Mouse (Mus musculus) spleen, postnatal 4 days (tissue): Measurements from ENCODE around the gene Idua.

Source experiments
- DNase-seq, 2 experiments: peaks; one replicate each; pipeline ENCODE4 v3.0.0; 2022; ENCODE audit warnings: low spot score in 2 of 2

Gene Idua

DNA sequence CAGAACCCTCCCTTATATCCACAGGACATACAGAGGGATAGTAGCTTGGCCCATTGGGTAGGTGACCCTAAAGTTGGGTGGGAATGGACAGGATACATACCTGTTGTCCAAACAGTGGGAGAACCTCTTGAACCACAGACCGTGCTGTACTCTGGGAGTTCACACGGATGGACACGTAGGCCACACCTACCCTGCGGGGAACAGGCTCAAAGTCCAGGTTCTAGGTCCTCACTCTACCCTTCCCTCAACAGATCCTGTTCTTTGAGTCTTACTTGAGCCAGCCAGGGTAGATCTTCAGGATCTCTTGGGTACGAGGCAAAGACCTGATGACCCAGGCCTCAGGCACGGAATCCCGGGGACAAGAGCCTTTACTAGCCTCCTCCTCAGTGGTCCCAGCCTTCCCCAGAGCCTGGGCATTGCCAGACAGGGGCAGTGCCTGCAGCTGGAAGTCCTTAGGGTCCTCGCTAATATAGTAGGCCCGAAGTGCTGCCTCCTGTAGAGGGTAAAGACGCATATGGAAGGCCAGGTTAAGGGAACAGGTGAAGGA is 5.6 kb upstream of the Idua start:
- DNase-seq, result peak in 1 of 2 experiments; percentile 57

DNA sequence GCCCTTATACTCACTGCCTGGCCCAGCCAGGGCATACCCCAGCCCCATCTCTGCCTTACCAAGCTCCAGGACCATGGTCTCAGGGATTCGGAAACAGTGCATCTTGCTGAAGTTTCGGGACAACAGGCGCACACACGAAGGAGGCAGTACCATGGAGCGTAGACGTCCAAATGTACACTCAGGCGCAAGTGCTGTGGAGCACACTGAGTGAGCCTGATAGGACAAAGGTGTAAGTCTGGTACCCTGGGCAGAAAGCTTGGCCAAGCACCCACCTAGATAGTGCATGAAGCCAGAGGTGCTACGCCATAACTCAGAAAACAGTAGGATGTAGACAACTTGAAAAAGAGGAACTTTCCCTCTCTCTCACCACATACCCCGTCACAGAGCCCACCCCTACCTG is 4.8 kb upstream of the Idua start:
- no peak for DNase-seq

DNA sequence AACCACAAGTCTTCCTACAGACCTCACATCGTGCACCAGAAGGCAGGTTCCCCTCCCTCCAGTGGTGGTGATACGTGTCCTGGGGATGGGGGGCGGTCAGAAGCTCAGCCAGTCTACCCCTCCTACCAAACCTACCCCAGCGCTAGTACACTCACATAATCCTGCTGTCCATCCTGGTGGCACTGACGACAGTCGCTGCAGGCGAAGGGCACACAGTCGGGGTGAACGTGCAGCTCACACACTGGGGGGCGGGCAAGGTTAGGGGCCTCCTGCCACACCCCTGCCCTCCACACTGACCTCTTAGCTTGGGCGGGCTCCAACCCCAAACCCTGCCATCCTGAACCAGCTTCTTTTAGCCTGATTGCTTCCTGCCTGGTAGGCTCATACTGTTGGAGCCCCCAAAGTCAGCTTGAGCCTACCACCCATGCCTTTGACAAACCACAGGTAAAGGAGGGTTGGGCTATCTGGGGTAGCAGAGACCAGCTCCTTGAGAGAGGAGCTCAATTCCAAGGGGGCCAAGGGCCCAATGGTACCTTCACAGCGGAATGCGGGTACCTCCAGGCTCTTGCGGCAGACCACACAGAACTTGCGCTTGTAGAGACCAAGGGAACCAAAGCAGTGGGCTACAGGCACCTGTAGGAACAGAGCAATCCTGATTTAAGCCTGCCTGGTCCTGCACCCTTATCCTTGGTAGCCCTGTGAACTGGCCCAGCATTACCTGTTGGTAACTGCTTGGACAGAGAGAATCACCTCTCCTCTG is 4.1 kb upstream of the Idua start:
- peak in 1 of 2 experiments; percentile 59 for DNase-seq

DNA sequence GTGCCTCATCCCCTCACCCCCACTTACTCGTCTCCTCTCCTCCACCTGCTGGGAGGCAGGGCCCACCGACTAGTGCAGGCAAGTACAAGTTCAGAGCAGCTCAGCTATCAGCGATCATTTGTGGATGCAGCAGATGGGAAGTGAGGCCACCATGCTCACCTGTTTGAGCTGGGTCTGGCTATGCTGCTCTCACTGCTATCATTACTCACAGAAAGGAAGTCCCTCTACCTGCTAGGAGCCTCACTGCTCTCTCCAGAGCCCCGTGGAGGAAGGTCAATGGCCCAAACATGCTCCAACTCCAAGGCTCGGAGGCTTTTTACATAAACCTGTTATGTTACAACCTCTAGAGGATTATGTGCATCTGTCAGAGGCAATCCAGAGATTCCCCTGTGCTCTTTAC is 2.7 kb upstream of the Idua start:
- DNase-seq, result no peak

GRCm38 (mm10) chr5:108658611-108659010 is 1.5 kb upstream of the Idua start:
- DNase-seq, result no peak

- DNase-seq, result peak; percentile 92 to 95
Observed at GRCm38 (mm10) chr5:108660632-108661268, 619 bp downstream of the Idua start.

- DNase-seq, result no peak
Observed at GRCm38 (mm10) chr5:108662772-108663171, 2.6 kb downstream of the Idua start.

DNA sequence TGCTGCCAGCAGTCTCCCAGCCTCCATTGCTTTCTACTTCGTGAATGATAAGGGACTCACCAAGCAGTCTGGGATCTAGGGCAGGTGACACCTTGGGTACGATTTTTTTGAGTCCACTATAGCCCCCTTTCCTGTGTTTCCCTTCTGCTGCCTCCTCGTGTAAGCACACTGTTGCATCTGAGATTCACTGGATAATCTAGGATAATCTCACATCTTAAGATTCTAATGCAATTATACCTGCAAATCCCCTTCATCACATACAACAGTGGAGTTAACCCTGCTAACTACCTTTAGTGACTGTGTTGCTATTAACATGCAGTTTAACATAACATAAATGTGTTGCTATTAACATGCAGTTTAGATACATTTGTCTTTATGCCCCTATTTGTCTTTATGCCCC is 4.9 kb downstream of the Idua start:
- no peak for DNase-seq

DNA sequence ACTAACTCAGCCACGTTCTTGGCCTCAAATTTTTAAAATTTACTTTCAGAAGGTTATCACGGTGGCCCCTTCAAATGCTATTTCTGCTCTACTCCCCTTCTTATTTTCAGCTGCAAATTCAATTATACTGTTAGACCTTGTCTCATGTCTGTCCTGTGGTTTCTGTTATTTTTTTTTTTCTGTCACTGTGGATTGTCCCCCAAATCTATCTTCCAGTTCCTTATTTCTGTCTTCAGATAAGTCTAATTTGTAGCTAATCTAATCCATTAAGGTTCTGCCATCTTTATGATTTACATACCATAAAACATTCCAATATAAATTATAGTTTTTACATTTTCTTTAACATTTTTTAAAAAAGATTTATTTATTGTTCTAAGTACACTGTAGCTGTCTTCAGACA is 7.2 kb downstream of the Idua start:
- no peak for DNase-seq

GRCm38 (mm10) chr5:108668387-108668932 is 8.3 kb downstream of the Idua start:
- no peak for DNase-seq

DNA sequence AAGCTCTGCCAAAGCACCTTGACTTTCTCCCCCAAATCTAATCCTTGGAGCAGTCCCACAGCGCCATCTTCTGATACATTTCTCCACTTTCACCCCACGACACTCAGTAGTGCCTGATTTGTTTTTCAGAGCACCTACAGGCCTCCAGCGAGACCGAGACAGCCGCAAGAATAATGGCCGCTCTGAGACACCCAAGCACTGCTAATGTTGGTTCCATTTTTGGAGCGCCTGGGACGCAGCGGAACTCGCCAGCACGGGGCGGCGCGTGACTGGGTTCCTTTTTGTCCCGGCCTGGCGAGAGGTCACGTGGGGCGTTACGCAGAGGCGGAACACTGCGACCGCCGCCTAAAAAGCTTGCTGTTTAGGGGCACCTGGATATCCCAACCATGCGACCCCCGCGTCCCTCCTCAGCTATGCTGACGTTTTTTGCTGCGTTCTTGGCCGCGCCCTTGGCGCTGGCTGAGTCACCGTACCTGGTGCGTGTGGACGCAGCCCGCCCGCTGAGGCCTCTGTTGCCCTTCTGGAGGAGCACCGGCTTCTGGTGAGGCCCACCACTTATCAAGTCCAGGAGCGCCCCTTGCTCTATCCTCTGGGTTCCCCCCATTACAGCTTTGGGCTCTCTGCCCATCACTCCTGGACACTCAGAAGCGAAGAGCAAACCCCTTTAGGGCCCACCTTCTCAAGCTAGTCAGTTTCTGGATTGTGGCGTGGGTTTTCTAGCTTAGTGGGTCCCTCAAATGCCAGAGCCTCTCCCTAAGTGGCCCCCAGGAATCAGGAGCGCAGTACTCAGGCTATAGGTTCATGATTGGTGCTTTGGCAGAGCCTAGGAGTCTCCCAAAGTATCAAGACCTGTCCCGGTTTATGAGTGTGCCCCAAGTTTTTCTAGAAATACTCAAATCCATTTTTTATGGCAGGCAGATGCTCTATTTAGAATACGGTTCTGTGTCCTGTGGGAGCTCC is 9.1 kb downstream of the Idua start, which contains the start of gene Dgkq:
Gene Dgkq, minus strand, starts transcription at position 696 of the 960 bp plus-strand sequence.
- peak; percentile 81 to 91 for DNase-seq

DNA sequence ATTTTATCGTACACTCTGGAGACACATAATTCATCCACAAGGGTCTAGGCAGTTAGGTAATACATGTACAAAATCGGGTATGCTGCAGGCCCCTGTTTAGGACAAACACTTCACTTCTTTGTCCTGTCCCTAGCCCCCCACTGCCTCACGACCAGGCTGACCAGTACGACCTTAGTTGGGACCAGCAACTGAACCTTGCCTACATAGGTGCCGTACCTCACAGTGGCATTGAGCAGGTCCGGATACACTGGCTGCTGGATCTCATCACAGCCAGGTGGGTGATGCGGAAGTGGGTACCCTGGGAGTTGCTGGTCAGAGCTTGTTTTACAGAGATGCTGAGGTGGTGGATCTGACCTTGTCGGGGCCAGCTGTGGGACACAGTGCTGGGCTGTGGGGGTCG is 9.9 kb downstream of the Idua start:
- DNase-seq, result no peak

- peak; percentile 68 to 83 for DNase-seq
Observed at GRCm38 (mm10) chr5:108670785-108671184, 10.7 kb downstream of the Idua start.

DNA sequence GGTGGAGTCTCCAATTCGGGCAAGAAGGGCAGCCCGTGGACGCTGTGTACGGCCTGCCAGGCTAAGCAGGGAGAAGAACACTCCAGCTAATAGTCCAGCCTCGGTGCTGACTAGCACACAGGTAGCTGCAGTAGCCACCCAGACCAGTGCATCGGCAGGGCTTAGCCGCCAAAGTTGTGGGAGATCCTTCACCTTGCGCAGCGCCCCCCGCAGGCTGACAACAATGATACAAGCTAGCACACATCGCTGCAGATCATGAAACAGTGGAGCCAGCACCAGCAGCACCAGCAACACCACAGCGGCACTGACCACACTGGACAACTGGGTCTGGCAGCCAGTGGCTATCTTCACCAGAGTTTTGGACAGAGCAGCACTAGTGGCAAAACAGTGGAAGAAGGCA is 11.6 kb downstream of the Idua start:
- peak in 1 of 2 experiments; percentile 66 for DNase-seq

DNA sequence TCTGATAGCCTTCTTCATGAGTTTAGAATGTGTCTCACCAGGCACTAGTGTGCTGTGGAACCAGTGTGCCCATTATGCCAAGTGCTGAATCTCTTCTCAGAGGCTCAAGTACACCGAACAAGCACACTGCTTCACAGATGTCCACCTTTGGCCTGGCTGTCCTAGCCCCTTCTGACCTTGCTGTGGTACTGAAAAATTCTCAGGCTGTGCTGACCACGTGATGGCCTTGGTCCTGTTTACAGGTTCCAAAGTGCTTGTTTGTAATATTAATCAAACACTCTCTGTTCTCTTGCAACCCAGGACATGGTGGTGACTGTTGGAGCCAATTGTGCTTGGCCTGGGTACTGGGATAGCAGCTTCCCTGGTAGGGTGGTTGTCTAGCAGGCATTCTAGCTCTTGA is 14.5 kb downstream of the Idua start:
- DNase-seq, result no peak

DNA sequence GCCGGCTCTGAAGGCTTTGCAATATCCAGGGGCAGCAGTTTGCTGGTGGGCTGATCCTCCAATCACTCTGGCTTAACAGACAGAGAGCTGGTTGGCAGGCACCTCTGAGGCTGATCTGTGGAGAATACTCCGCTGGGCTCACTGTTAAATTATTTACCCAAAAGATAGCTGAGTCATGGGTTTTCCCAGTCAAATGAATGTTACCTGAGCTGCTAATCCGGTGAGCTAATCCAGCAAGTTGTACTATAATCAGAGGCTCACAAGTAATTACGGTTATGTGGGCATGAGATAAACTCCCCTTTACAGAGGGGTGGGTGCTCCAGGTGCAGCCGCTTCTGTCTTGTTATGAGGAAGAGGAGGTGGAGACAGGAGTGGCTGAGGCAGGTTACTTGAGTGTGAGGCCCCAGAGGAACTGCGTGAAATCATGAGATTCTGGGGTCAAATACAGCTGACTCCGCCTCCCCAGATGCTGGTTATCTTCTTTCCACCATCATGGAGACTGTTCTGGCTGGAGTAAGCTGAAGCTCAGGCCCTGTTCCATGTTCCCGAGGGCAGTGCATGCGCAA is 15.2 kb downstream of the Idua start, which contains the start of gene Slc26a1:
Gene Slc26a1, minus strand, starts transcription at position 319 of the 566 bp plus-strand sequence.
- no peak for DNase-seq

GRCm38 (mm10) chr5:108676772-108677498 is 16.8 kb downstream of the Idua start:
- no peak for DNase-seq

- peak; percentile 48 to 78 for DNase-seq
Observed at GRCm38 (mm10) chr5:108677605-108678295, 17.6 kb downstream of the Idua start.

- no peak for DNase-seq
Observed at GRCm38 (mm10) chr5:108678296-108678854, 18.2 kb downstream of the Idua start.
